Mouse (Mus musculus): ENCODE data around the gene Lce1e. TPM values are rescaled to one million over a fixed set of nuclear protein-coding genes. Genes with fewer than 3 reads are reported as not detected.
"Not testable (repeated sequence)": the region's sequence is repeated elsewhere in the genome, so short reads cannot be mapped to it uniquely, and the experiment has no call there.

Lce1e gene
- polyA plus RNA-seq (2015; fragmentation: Nextera tagmentation; extraction: Ambion mirVana): 0.27 and 0.39 TPM in 2 replicates

- DNase-seq (ENCODE audit: low spot score): no peak
Measured at GRCm38 (mm10) chr3:92708974-92709373, at the start of gene Lce1e. Gene Lce1e, minus strand, starts transcription at chr3:92709074.

- no peak for DNase-seq (ENCODE audit: low spot score)
Measured at GRCm38 (mm10) chr3:92753197-92753596, 44.3 kb upstream of the Lce1e start.

- DNase-seq (ENCODE audit: low spot score): no peak
Measured at GRCm38 (mm10) chr3:92752238-92752637, 43.4 kb upstream of the Lce1e start, which contains the start of gene Lce1g. Gene Lce1g, minus strand, starts transcription at chr3:92752338.

- DNase-seq (ENCODE audit: low spot score): no peak
Measured at GRCm38 (mm10) chr3:92738996-92739395, 30.1 kb upstream of the Lce1e start, which contains the start of gene Gm38119. Gene Gm38119, minus strand, starts transcription at chr3:92739096.

GRCm38 (mm10) chr3:92722631-92723030 lies 13.8 kb upstream of the Lce1e start:
- DNase-seq (ENCODE audit: low spot score): no peak

- DNase-seq (ENCODE audit: low spot score): no peak
Measured at GRCm38 (mm10) chr3:92720250-92720649, 11.4 kb upstream of the Lce1e start, which contains the start of gene Lce1f. Gene Lce1f, minus strand, starts transcription at chr3:92720350.

- no peak for DNase-seq (ENCODE audit: low spot score)
Measured at GRCm38 (mm10) chr3:92715122-92715521, 6.2 kb upstream of the Lce1e start.

GRCm38 (mm10) chr3:92694613-92695012 lies 14.3 kb downstream of the Lce1e start:
- DNase-seq (ENCODE audit: low spot score): no peak

- no peak for DNase-seq (ENCODE audit: low spot score)
Measured at GRCm38 (mm10) chr3:92691688-92692087, 17.2 kb downstream of the Lce1e start.

- not testable (repeated sequence) for DNase-seq (ENCODE audit: low spot score)
Measured at GRCm38 (mm10) chr3:92689154-92689553, 19.7 kb downstream of the Lce1e start.

- no peak for DNase-seq (ENCODE audit: low spot score)
Measured at GRCm38 (mm10) chr3:92687110-92687509, 21.8 kb downstream of the Lce1e start, which contains the start of gene Lce1d. Gene Lce1d, minus strand, starts transcription at chr3:92687210.

- no peak for DNase-seq (ENCODE audit: low spot score)
Measured at GRCm38 (mm10) chr3:92678947-92679346, 29.9 kb downstream of the Lce1e start, which contains the start of gene Lce1c. Gene Lce1c, plus strand, starts transcription at chr3:92679247.

- DNase-seq (ENCODE audit: low spot score): no peak
Measured at GRCm38 (mm10) chr3:92670215-92670614, 38.7 kb downstream of the Lce1e start, which contains the start of gene Lce1a2. Gene Lce1a2, minus strand, starts transcription at chr3:92670315.

Other genes with a start within 250 kb of the Lce1e start
- 14.9 and 17.7 TPM in 2 replicates for gene Sprr1a, start 223.2 kb downstream of the Lce1e start, polyA plus RNA-seq (2015; fragmentation: Nextera tagmentation; extraction: Ambion mirVana)
- 1.1 TPM in 1 of 2 replicates, not detected in the other for gene Sprr4, start 208.6 kb downstream of the Lce1e start, polyA plus RNA-seq (2015; fragmentation: Nextera tagmentation; extraction: Ambion mirVana)
- gene 2310046K23Rik, start 174.6 kb downstream of the Lce1e start, polyA plus RNA-seq (2015; fragmentation: Nextera tagmentation; extraction: Ambion mirVana): 0.46 TPM in 1 of 2 replicates, not detected in the other
- 0.14 and 0.25 TPM in 2 replicates for gene Ivl, start 135.3 kb downstream of the Lce1e start, polyA plus RNA-seq (2015; fragmentation: Nextera tagmentation; extraction: Ambion mirVana)
- gene Smcp, start 120.1 kb downstream of the Lce1e start, polyA plus RNA-seq (2015; fragmentation: Nextera tagmentation; extraction: Ambion mirVana): 0.16 TPM in 1 of 2 replicates, not detected in the other
- gene 2210017I01Rik, start 101.6 kb downstream of the Lce1e start, polyA plus RNA-seq (2015; fragmentation: Nextera tagmentation; extraction: Ambion mirVana): not detected in 2 replicates
- not detected in 2 replicates for gene Lce6a, start 87.4 kb downstream of the Lce1e start, polyA plus RNA-seq (2015; fragmentation: Nextera tagmentation; extraction: Ambion mirVana)
- gene Lce1a1, start 60.8 kb downstream of the Lce1e start, polyA plus RNA-seq (2015; fragmentation: Nextera tagmentation; extraction: Ambion mirVana): 0.34 TPM in 1 of 2 replicates, not detected in the other
- gene Lce1b, start 52.1 kb downstream of the Lce1e start, polyA plus RNA-seq (2015; fragmentation: Nextera tagmentation; extraction: Ambion mirVana): not detected in 2 replicates
- gene Lce1a2, start 38.8 kb downstream of the Lce1e start, polyA plus RNA-seq (2015; fragmentation: Nextera tagmentation; extraction: Ambion mirVana): 0.20 and 0.49 TPM in 2 replicates
- gene Lce1c, start 29.8 kb downstream of the Lce1e start, polyA plus RNA-seq (2015; fragmentation: Nextera tagmentation; extraction: Ambion mirVana): not detected in 2 replicates
- not detected in 2 replicates for gene Lce1d, start 21.9 kb downstream of the Lce1e start, polyA plus RNA-seq (2015; fragmentation: Nextera tagmentation; extraction: Ambion mirVana)
- not detected in 2 replicates for gene Lce1f, start 11.3 kb upstream of the Lce1e start, polyA plus RNA-seq (2015; fragmentation: Nextera tagmentation; extraction: Ambion mirVana)
- not detected in 2 replicates for gene Gm38119, start 30.0 kb upstream of the Lce1e start, polyA plus RNA-seq (2015; fragmentation: Nextera tagmentation; extraction: Ambion mirVana)
- gene Lce1g, start 43.3 kb upstream of the Lce1e start, polyA plus RNA-seq (2015; fragmentation: Nextera tagmentation; extraction: Ambion mirVana): 0.14 TPM in 1 of 2 replicates, not detected in the other
- gene Lce1h, start 56.0 kb upstream of the Lce1e start, polyA plus RNA-seq (2015; fragmentation: Nextera tagmentation; extraction: Ambion mirVana): 0.21 and 0.50 TPM in 2 replicates
- 0.24 and 0.26 TPM in 2 replicates for gene Lce1i, start 69.8 kb upstream of the Lce1e start, polyA plus RNA-seq (2015; fragmentation: Nextera tagmentation; extraction: Ambion mirVana)
- gene Lce1j, start 81.4 kb upstream of the Lce1e start, polyA plus RNA-seq (2015; fragmentation: Nextera tagmentation; extraction: Ambion mirVana): 1.4 and 1.5 TPM in 2 replicates
- gene Lce1k, start 98.8 kb upstream of the Lce1e start, polyA plus RNA-seq (2015; fragmentation: Nextera tagmentation; extraction: Ambion mirVana): not detected in 2 replicates
- gene Kprp, start 118.2 kb upstream of the Lce1e start, polyA plus RNA-seq (2015; fragmentation: Nextera tagmentation; extraction: Ambion mirVana): 0.04 and 0.10 TPM in 2 replicates
- not detected in 2 replicates for gene Lce1l, start 142.2 kb upstream of the Lce1e start, polyA plus RNA-seq (2015; fragmentation: Nextera tagmentation; extraction: Ambion mirVana)
- gene 2310050C09Rik, start 161.1 kb upstream of the Lce1e start, polyA plus RNA-seq (2015; fragmentation: Nextera tagmentation; extraction: Ambion mirVana): 0.19 TPM in 1 of 2 replicates, not detected in the other
- gene Lce3a, start 217.2 kb upstream of the Lce1e start, polyA plus RNA-seq (2015; fragmentation: Nextera tagmentation; extraction: Ambion mirVana): 0.42 TPM in 1 of 2 replicates, not detected in the other
- gene Lce3b, start 223.9 kb upstream of the Lce1e start, polyA plus RNA-seq (2015; fragmentation: Nextera tagmentation; extraction: Ambion mirVana): 1.8 and 2.0 TPM in 2 replicates
- gene Lce3c, start 235.4 kb upstream of the Lce1e start, polyA plus RNA-seq (2015; fragmentation: Nextera tagmentation; extraction: Ambion mirVana): 0.66 and 1.4 TPM in 2 replicates
- 0.57 and 0.59 TPM in 2 replicates for gene Lce3d, start 248.3 kb upstream of the Lce1e start, polyA plus RNA-seq (2015; fragmentation: Nextera tagmentation; extraction: Ambion mirVana)